Mouse (Mus musculus) 3T3-L1 (cell line): ENCODE data around the gene Tmem119.
"Not testable (repeated sequence)": the region's sequence is repeated elsewhere in the genome, so short reads cannot be mapped to it uniquely, and the experiment has no call there.

ENCODE experiments used
- DNase-seq: peaks from one replicate; pipeline ENCODE4 v3.0.0-alpha.2; 2015; ENCODE audit warnings: low read depth, low spot score

Tmem119 gene

DNA sequence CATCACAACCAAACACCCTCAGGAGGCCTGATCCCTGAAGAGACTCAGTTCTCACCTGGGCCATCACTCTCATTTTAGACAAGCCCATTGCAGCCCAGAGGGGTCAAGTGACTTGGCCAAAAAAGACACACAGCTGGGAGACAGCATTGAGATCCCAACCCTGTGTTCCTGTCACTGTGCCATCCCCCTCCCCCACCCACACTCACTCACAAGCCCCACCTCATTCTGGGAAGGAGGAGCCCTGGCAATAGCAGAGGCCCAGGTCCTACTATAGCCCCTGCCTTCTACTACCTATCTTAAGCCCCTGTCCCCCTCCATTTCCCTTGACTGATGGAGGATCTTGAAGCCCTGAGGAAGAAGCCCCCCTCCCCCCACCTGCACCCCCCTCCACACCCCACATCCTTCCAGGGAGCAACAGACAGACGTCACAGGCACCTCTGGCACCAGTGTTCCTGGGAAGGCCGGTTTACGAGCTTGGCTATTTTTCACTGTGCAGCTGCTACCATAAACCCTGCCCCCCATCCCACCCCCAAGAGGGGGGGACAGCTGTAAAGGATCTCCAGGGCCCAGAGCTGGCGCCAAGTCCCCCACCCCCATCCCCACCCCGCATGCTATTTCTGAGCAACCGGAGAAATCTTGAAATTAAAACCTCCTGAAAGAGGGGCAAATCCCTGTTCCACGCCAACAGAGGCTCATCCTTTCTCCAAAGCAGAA is 11.1 kb downstream of the Tmem119 start:
- no peak for DNase-seq

DNA sequence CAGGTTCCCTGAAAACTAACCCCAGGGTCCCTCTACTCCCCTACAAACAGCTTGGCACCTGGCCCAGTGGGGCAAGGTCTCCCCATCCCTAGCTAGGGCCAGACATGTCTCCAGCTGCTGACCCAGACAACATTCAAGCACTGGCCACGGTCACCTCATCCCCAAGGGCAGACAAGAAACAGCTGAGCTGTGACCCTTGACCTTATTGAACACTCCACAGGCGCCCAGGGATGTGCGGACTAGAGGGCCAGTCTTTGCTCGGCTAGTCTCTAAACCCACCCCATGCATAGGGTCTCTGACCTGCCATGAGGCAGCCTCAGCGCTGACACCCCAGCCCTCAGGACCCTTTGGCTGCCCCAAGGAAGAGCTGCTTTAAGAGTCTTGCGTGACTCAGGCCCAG is 11.7 kb downstream of the Tmem119 start:
- no peak for DNase-seq

DNA sequence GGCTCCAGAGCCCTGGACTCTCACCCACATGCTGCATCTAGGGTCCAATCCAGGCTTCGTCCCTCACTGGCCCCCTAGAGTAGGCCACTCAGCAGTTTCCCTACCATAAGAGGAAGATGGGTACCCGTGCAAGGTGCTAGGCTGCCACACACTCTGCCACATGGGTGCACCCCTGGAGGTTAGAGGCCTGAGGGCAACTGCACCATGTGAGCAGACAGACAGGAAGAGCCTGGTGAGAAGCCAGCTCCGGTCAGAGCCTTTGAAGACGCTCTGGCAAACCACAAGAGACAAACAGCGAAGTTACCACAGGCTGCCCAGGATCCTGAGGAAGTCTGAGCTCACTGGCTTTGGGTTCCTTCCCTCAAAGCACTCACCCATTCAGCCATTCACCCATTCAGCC is 13.3 kb downstream of the Tmem119 start:
- no peak for DNase-seq

DNA sequence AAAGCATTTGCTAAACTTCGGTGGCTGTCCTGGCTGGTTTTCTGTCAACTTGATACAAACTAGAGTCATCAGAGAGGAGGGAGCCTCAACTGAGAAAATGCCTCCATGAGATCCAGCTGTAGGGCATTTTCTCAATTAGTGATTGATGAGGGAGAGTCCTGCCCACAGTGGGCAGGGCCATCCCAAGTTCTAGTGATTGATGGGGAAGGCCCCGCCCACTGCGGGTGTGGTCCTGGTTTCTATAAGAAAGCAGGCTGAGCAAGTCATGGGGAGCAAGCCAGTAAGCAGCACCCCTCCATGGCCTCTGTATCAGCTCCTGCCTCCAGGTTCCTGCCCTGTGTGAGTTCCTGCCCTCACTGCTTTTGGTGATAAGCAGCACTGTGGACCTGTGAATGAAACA is 16.2 kb downstream of the Tmem119 start:
- peak; percentile 87 for DNase-seq

DNA sequence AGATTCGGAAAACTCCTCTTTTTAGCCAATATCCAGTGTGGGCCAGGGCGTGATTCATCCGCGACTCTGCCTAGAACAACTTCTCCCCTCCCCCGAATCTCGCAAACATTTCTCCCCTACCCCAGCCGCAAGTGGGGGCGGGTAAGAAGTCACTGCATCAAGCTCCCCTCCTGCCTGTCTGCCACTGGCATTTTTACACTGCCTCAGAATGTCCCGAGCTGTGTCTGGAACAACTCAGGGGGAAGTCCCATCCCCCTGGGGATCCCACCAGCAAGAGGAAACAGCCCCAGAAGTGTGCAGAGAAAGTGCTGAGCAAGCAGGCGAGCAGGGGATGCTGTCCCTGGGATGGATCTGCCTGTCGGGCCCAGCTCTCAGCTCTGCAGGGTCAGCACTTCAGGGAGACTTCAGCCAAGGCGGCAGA is 16.7 kb downstream of the Tmem119 start:
- peak; percentile 93 for DNase-seq

DNA sequence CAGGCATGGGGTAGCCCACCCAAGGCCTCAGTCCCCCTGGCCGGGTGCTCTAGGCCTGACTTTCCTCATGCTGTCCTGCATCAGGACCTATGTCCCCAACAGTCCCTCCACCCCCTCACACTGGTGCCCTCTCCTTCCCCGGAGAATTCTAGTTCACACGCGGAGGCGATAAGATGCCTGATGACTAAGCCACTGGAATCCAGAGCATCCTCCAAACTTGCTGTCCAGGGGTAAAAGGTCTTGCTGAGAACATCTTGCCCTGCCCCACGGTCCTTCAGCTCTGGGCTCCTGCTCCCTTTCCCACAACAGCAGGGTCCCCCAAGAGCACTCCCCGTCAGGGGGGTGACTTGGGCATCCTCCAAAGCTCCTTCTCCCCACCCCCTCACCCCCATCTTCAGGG is 17.7 kb downstream of the Tmem119 start:
- peak; percentile 88 for DNase-seq

DNA sequence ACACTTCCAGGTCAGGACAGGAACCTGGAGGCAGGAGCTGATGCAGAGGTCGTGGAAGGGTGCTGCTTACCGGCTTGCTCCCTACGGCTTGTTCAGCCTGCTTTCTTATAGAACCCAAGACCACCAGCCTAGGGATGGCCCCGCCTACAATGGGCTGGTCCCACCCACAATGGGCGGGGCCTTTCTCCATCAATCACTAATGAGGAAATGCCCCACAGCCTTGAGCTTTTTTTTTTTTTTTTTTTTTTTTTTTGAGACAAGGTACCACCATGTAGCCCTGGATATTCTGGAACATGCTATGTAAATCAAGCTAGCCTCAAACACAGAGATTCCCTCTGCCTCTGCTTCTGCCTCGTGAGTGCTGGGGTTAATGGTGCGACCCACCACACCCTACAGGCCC is 18.4 kb downstream of the Tmem119 start:
- no peak for DNase-seq

DNA sequence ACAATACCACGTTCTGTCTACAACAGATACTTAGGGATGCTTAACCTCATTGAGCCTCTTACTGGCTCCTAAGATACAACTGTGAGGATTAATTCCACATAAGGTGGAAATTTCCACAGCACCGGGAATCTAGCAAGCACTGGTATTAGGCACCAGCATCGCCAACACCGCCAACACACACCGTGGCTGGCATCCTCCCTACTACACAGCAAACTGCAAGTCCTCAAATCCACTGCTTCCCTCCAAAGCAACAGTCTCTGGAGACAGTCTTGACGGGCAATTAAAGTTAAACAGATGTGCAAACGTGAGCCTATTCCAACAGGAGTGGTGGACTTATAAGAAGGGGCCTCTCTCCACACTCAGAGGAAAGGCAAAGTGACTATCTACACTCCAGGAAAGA is 19.1 kb downstream of the Tmem119 start:
- DNase-seq = peak; percentile 34

DNA sequence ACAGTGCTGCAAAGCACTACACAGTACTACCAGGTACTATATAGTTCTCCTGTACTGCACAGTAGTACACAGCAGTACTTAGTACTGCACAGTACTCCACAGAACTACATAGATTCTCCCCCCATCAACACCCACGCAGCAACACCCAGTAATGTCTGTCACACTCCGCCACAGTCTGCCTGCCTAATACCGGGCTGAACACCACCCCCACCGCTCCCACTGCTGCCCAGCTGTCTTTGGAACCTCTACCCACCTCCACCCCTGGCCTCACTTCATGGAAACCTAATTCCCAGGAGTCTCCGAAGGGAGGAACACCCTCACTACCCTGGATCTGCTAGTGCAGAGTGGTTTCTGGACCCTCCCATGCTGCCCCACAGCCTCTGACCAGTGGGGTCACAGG is 19.6 kb downstream of the Tmem119 start:
- DNase-seq = no peak

DNA sequence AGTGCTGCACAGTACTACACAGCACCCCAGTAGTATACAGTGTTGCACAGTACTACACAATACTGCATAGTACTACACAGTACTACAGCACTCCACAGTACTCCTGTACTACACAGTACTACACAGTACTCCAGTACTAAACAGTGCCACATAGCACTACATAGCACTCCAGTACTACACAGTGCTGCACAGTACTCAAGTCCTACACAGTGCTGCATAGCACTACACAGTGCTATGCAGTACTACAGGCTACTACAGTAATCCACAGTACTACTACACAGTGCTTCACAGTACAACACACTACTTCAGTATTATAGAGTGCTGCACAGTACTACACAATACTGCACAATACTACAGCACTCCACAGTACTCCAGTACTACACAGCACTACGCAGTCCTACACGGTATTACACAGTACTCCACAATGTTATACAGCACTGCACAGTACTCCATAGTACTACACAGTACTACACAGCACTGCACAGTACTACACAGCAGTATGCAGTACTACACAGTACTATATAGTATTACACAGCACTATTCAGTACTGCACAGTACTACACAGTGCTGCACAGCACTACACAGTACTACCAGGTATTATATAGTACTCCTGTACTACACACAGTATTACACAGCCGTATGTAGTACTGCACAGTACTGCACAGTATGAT is 20.1 kb downstream of the Tmem119 start:
- DNase-seq = no peak

DNA sequence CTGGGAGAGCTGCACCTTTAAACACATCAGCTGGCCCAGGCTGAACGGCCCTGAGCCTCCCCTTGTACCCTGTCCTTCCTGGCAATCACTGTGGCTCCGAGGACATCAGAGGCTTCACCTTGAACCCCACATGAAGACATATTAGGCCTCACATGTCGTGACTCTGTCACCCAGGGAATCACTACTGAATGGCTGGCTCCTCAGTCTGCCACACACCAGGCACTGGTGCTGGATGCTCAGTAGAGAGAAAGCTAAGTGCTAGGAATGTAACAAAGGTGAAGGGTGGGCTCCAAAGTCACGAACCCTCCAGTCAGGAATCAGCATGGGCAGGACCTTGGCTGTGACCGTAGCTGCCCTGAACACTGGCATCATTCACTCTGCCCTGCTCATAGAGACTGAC is 20.7 kb downstream of the Tmem119 start:
- no peak for DNase-seq

DNA sequence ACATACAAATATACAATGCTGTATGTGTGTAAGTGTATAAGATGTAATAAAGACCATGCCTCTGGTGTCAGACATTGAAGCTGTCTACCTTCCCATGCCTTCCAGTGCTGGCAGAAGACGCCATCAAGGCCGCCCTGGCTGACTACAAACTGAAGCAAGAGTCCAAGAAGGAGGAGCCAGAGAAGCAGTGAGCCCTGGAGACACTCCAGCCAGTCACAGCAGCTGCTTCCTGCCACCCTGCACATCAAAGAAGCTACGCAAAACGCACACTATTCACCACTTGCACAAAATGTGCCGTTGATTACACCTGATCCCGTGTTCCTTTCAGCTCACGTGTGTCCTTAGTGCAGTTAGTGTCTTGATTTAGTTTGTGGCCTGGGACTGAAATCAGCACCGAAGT is 22.6 kb downstream of the Tmem119 start:
- DNase-seq = not testable (repeated sequence)

DNA sequence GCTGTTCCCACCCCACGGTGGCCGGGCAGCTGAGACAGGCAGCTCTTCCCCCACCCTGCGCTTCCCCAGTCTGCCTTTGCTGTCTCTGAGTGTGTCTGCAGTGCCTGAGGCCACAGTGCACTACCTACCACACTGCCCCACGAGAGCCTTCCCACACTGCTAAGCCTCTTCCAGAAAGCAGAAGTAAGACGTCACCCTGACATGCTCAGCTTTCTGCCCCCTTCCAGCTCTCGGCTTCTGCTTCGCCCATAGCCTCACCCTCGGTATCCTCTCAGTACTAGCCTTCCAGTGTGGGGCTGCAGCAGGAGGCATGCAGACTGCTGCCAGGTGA is 23.5 kb downstream of the Tmem119 start:
- DNase-seq = no peak

DNA sequence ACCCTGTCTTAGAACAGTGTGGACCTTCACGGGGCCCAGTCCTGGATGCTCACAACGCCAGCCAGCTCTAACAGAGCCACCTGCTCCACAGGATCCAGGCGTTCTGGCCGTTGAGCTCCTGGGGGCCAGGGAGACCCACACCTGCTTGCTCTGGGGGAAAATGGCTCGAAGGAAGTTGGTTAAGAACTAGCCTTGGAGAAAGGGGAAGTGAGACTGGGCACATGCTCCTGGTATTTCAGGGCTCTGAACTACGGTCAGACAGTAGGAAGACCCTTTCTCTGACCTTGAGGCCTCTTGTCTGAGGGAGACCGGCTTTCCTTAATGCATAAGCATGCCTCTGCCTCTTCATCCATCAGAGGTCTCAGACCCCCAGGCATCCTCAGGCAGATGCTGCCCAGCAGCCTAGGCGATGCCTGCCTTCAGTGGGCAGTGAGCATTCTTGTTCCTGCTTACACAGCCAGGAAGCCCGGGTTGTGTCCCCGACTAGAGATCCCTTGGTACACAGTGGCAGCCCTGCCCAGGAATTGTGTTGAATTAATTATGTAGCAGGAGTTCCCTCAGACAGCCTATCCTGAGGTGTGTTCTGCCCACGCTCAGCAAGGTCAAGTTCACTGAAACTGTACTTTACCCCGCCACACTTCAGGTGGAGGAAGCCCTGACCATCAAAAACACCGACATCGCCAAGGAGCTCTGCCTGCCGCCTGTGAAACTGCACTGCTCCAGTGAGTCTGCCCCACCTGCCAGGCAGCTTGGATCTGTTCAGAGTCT is 24.0 kb downstream of the Tmem119 start:
- DNase-seq = no peak

DNA sequence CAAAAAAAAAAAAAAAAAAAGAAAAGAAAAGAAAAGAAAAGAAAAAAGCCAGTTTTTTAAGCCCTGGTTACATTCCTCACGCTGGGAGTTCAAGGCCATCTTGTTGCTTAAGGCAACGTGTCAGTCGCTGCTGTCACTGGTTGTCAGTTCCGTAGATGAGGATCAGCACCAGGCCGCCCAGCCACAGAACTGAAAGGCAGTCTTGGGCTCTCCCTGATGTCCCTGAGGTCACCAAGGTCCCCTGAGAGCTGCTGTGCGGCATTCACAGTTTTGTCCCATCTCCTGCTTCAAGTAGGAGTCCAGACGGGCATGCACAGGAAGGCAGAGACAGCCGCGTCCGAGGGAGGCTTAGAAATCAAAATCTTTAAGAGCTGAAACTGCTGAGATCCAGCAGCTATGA is 24.7 kb downstream of the Tmem119 start:
- no peak for DNase-seq

DNA sequence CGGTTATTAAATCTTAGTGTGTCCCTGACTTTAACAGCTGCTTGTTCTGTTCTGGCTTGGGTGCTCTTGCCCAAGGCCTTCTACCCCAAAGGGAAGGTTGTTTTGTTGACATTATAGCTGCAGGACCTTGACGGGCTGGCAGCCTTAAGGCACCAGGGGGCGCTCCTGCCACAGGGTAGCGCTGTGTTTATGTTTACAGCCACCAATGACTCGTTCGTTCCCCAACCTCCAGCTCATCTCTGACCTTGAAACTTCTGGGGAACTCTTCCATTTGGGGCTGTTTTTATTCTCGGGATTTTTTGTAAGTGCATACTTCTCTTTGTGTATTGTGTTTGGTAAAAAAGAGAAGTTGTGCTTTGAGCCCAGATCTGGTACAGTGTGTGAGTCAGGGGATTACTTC is 26.7 kb downstream of the Tmem119 start:
- DNase-seq = peak; percentile 93

DNA sequence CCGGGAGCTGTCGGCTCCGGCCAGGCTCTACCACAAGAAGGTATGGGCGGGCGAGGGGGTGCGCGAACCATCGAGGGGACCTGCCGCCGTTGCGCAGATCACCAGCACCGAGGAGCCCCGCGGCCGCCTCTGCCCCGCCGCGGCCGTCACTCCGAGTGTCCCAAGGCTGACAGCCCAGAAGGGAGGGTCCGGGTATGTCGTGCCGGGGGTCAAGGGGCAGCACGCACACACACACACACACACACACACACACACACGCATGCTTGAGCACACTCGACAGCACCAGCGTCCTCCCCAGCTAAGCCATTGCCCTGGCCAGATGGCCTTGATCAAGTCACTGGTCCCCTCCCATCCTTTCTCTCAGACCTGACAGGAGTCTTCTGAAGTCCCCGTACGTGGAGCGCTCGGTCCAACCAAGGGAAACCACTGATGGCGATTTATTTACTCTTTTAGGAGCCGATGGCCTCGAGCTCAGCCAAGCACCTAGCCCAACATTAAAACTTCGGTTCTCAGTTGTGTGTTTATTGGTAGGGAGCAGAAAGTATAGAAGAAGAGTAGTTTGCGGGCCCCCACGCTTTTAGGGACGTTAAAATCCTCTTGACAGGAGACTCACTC is 27.3 kb downstream of the Tmem119 start:
- peak; percentile 25 for DNase-seq

DNA sequence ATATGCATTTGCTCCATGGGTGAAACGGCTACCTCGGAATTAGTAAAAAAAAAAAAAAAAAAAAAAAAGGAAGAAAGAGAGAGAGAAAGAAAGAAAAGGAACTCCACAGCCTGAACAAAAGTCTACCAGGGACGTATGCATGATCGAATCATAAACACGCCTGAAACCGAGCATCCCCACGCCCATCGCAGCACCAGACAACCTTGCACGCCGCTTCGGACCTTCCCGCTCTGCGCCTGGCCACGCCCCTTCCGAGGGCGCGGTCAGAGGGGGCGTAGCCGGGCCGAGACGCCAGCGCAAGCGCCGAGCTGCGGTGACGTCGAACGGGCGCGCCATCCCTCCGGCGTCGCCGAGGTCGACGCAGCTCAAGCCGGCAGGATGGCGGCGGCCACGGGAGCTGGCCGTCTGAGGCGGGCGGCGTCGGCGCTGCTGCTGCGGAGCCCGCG is 27.8 kb downstream of the Tmem119 start, which contains the start of the genes Sart3 and Iscu:
Gene Sart3, minus strand, starts transcription at position 61 of the 446 bp plus-strand sequence.
Gene Iscu, plus strand, starts transcription at position 299 of the 446 bp plus-strand sequence.
- peak; percentile 92 for DNase-seq

DNA sequence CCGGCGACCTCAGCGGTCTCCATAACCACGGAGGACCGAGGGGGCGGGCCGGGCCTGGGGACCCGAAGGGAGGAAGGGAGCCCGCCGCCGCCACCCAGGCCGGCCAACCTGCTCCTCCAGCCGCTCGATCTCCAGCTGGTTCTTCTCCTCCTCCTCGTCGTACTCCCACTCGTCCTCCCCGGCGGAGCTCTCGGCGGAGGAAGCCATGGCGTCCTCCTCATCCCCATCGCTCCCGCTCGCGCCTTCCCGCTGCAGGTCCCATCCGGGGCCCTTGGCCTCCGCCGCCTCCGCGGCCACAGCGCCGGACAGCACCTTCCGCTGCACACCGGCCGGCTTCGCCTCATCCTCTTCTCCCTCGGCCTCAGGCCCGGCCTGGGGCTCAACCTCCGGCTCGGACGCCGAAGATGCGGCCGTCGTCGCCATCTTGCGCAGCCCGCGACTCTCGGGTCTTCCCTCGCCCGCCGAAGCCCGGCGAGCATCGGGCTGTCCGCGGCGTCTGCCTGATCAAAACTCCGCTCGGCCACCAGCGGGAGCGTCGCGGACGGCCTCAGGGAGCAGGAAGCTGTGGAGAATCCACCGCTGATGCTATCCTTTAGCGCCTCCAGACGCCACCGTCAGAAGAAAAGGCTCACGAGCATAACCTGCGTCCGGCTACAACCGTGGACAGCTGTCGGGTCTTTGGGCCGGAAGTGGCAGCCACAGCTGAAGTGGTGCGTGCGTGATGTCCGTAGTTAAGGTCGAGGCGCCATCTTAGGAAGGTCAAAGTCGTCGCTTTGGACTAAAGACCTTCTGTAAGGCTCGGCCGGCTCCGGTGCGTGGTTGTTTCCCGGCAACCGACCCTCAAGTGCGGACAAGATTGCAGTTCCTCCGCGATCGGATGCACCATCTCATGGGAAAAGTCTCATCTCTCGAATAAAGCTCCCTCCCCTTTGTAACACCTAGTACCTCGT is 28.8 kb downstream of the Tmem119 start:
- peak; percentile 91 for DNase-seq

DNA sequence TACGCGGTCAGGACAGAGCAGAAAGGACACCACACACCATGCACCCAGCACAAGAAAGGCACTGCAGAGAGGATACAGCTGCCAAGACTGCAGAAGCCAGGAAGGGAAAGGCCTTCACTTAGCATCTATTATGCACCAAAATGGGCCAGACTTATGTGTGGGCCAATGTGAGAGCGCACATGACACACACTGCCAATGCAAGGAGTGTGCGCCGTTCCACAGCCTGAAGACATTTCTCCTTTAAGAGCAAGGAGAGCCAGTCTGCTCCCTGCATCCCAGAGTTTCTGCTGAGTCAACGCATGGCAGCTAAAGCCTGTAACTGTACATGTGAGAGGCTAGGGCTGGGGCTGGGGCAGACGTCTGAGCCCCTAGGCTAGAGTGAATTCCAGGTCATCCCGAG is 31.5 kb downstream of the Tmem119 start:
- DNase-seq = no peak
